Mouse (Mus musculus) liver, adult 2 months (tissue): Measurements from ENCODE around the gene Mocs3.

Experiments
- CTCF ChIP-seq: fragments of 200-500 bp; IDR thresholded peaks from 2 replicates; pipeline ENCODE4 v1.5.1; 2011; ENCODE audit warnings: low read depth, low read length, control low read depth
- POLR2A ChIP-seq: fragments of 200-500 bp; IDR thresholded peaks from 2 replicates; pipeline ENCODE4 v1.6.1; 2011; ENCODE audit warnings: low read length, control low read depth; ENCODE audit not compliant: insufficient read depth; ENCODE audit errors: extremely low read depth

DNA sequence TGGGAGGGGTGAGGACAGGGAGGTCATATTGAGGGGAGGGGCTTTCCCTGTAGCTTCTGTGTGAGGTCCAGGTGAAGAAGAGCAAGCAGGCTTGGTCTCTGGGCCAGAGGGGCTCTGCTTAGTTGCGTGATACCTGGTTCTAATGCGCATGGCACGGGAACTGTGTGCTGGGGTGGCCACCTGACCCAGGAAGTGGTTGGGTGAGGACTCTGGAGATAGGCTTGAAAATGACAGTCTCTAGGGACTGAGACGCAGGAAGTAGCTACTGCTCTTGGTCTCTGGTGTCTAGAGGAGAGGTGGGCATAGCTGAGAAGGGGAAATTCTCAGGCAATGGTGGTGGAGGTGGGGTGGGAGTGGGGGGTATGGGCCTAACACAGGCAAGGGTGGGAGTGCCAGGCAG lies 26.8 kb downstream of the Mocs3 start:
- TF ChIP-seq CTCF, result no peak
- no peak for TF ChIP-seq POLR2A
